Mouse (Mus musculus) myocyte (in vitro differentiated cells): ENCODE data around the gene Olfr1420.

Source experiments
- MYOG ChIP-seq, 3 experiments: IDR thresholded peaks; one replicate each; pipeline ENCODE4 v1.6.1; 2011; ENCODE audit warnings: control low read depth in 2 of 3, low read depth in 2 of 3, mild to moderate bottlenecking in 2 of 3; ENCODE audit not compliant: insufficient read length in 2 of 3, control insufficient read depth in 1 of 3, insufficient read depth in 1 of 3
- POLR2A ChIP-seq: IDR thresholded peaks from one replicate; pipeline ENCODE4 v1.6.1; 2011; ENCODE audit warnings: low read depth, mild to moderate bottlenecking, control low read depth, moderate library complexity; ENCODE audit not compliant: insufficient read length
- TCF12 ChIP-seq: IDR thresholded peaks from one replicate; pipeline ENCODE4 v1.6.1; 2011; ENCODE audit warnings: mild to moderate bottlenecking, control low read depth; ENCODE audit not compliant: poor library complexity, insufficient read depth, severe bottlenecking
- USF1 ChIP-seq: IDR thresholded peaks from one replicate; pipeline ENCODE4 v1.6.1; 2011; ENCODE audit warnings: low read depth, mild to moderate bottlenecking, control low read depth, moderate library complexity

DNA sequence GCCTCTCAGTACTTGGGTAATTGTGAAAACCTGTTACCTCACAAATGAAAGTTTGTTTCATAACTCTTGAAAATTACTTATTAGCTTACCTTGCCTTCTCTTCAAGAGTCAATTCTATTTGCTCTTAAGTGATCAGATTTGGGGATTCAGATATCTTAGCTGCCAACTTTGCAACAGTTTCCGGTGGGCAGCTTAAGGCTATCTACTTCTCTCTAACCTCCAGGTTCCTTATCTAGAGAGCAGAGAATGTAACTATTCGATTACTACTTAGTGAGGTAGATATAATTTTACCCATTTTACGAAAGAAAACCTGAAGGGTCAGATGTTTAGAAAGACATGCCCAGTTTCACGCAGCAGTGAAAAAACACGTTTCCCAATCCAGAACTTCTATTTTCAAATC is 24.7 kb downstream of the Olfr1420 start:
- TF ChIP-seq POLR2A (no peak), MYOG (IDR thresholded peaks at IDR 0.05; ENCODE audit: control insufficient read depth in 1 of 3, insufficient read depth in 1 of 3, insufficient read length in 2 of 3, low read depth in 2 of 3) (no peak), USF1 (no peak), TCF12 (no peak)
